Mouse (Mus musculus) hindbrain, embryonic 10.5 days (tissue): ENCODE data around the gene Btg1. TPM values are rescaled to one million over a fixed set of nuclear protein-coding genes. Genes with fewer than 3 reads are reported as not detected.

ENCODE experiments used
- DNase-seq: peaks from one replicate; pipeline ENCODE4 v3.0.0-alpha.2; 2017; ENCODE audit warnings: low spot score
- H3K27ac ChIP-seq: fragments of 300-500 bp; sonication (generic); 2 replicates; pipeline ENCODE4 v1.5.1; 2016; ENCODE audit warnings: mild to moderate bottlenecking, moderate library complexity
- H3K27me3 ChIP-seq: fragments of 300-500 bp; sonication (generic); 2 replicates; pipeline ENCODE4 v1.6.1; 2016; ENCODE audit warnings: mild to moderate bottlenecking; ENCODE audit not compliant: poor library complexity, insufficient read depth, severe bottlenecking
- H3K36me3 ChIP-seq: fragments of 300-500 bp; sonication (generic); 2 replicates; pipeline ENCODE4 v1.6.1; 2016; ENCODE audit warnings: mild to moderate bottlenecking, moderate library complexity
- H3K4me1 ChIP-seq: fragments of 300-500 bp; sonication (generic); replicated peaks from 2 replicates; pipeline ENCODE4 v1.6.1; 2016; ENCODE audit warnings: mild to moderate bottlenecking
- H3K4me3 ChIP-seq: fragments of 300-500 bp; sonication (generic); 2 replicates; pipeline ENCODE4 v1.5.1; 2016; ENCODE audit warnings: mild to moderate bottlenecking, moderate library complexity
- H3K9me3 ChIP-seq: fragments of 300-500 bp; sonication (generic); 2 replicates; pipeline ENCODE4 v1.6.1; 2016; ENCODE audit warnings: mild to moderate bottlenecking, moderate library complexity
- WGBS: fragments of 180-500 bp; shearing (Covaris S2); methylation state at CpG from one replicate; pipeline ENCODE4 v1.1.7; 2016; 5-methylcytosine and 5-hydroxymethylcytosine counted together
- polyA plus RNA-seq: library from polyadenylated mRNA; unstranded; fragments of >200 nt; fragmentation: Nextera tagmentation; extraction: Ambion mirVana; gene quantifications from 2 replicates; pipeline ENCODE4 v1.2.1, GENCODE M21; 2016

Gene Btg1
- polyA plus RNA-seq, 1 experiment from 2014 or later = 43.8 TPM

- no peak for DNase-seq
- WGBS = 94% methylated on average over 10 of the region's 10 CpGs
- H3K27ac ChIP-seq = no peak overlapping the region
- H3K27me3 ChIP-seq = no peaks in the 10 kb centered on the region
- no peak overlapping the region for H3K4me3 ChIP-seq
- peaks cover 31% of the 10 kb centered on the region for H3K4me1 ChIP-seq
- no peaks in the 10 kb centered on the region for H3K9me3 ChIP-seq
- peaks cover 81% of the 10 kb centered on the region for H3K36me3 ChIP-seq
These were observed 10.5 kb downstream of the Btg1 start for GRCm38 (mm10) chr10:96627332-96627731.

DNA sequence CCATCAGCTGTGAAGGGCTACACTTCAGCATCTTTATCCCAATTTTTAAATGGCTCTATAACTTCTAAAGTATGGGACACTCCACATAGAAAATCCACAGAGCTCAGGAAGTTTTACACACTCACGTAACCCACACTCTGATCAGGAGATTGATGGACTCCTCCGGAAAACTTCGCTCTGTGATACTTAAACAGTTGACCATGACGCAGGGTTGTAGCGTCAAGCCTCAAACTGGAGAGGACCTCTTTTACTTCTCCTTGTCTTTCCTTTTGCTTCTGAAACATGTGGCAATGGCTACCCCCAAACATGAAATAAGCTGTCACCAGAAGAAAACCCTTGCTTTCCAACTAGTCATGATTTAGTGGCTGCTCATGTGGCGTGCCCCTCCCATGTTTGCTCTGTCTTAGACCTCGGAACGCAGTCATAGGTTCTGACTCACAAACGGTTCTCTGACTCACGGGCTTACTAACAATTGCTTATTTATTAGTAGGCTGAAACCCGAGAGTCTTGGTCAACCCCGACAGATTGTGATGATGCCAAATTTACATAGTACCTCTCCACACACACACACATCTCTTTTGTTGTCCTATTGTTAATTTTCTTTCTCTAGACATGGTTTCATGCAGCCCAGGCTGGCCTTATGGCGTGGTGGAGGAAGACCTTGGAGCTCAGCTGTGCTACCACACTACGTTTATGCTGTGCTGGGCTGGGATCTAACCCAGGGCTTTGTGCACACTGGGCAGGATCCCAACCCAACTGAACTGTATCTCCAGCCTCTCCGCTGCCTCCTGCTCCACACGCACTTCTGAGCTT lies 11.5 kb downstream of the Btg1 start:
- Histone ChIP-seq H3K36me3 (peaks cover 77% of the 10 kb centered on the region), H3K9me3 (no peaks in the 10 kb centered on the region), H3K4me1 (peaks cover 22% of the 10 kb centered on the region), H3K27me3 (no peaks in the 10 kb centered on the region), H3K27ac (no peak overlapping the region), H3K4me3 (no peak overlapping the region)
- WGBS = 93% methylated on average over 16 of the region's 16 CpGs
- no peak for DNase-seq

DNA sequence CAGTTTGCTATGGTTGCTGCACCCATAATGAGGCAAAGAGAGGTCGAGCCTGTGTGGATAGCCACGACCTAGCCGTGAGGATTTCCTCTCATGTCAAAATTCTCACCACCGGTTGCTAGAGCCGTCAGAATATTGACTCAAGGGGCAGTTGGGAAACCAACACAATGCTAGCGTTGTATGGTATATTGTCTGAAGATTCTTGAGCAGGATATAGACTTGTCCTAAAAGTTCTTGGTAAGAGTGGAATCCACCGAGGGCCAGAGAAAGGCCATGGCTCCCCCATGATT lies 12.1 kb downstream of the Btg1 start:
- Histone ChIP-seq H3K36me3 (peaks cover 72% of the 10 kb centered on the region), H3K27ac (no peak overlapping the region)
- whole genome bisulfite sequencing = 93% methylated on average over 7 of the region's 7 CpGs

DNA sequence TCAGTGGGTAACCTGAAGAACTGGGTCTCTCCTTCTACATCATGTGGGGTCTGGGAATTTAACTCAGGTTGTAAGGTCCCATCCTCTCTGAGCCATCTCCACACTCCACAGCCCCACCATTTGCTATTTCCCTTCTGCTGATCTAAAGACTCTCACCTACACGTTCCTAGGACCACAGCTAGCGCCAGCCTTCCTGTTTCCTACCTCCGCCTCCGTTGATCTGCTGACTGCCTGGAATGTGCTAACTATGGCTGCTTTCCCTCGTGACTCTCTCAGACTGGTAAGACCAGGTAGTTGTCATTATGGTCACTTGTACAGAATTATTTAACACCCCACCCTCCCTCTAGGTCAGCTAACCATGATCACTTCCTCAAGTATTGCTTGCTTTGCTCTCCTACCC lies 13.3 kb downstream of the Btg1 start:
- no peaks in the 10 kb centered on the region for H3K27me3 ChIP-seq
- no peak overlapping the region for H3K4me3 ChIP-seq
- no peak for DNase-seq
- peaks cover 64% of the 10 kb centered on the region for H3K36me3 ChIP-seq
- WGBS = 85% methylated on average over 5 of the region's 5 CpGs
- H3K4me1 ChIP-seq = peaks cover 10% of the 10 kb centered on the region
- no peaks in the 10 kb centered on the region for H3K9me3 ChIP-seq
- no peak overlapping the region for H3K27ac ChIP-seq

More for the DNA sequence above, 12.1 kb downstream of the Btg1 start:
- no peaks in the 10 kb centered on the region for H3K27me3 ChIP-seq
- no peak overlapping the region for H3K4me3 ChIP-seq
- H3K9me3 ChIP-seq = no peaks in the 10 kb centered on the region
- DNase-seq = no peak
- peaks cover 17% of the 10 kb centered on the region for H3K4me1 ChIP-seq

GRCm38 (mm10) chr10:96631066-96631711 lies 14.4 kb downstream of the Btg1 start:
- H3K36me3 ChIP-seq = peaks cover 57% of the 10 kb centered on the region
- 57% methylated on average over 9 of the region's 9 CpGs for WGBS
- no peak overlapping the region for H3K27ac ChIP-seq
- 0 out of 2 replicates have a peak, but pooled peaks cover 5% of the 10 kb centered on the region for H3K4me1 ChIP-seq
- H3K27me3 ChIP-seq = no peaks in the 10 kb centered on the region
- H3K9me3 ChIP-seq = no peaks in the 10 kb centered on the region
- DNase-seq = no peak
- no peak overlapping the region for H3K4me3 ChIP-seq

- H3K36me3 ChIP-seq = peaks cover 45% of the 10 kb centered on the region
- no peaks in the 10 kb centered on the region for H3K27me3 ChIP-seq
- no peak overlapping the region for H3K27ac ChIP-seq
- H3K9me3 ChIP-seq = no peaks in the 10 kb centered on the region
- H3K4me1 ChIP-seq = no peaks in the 10 kb centered on the region
- 82% methylated on average over 12 of the region's 12 CpGs for WGBS
- no peak overlapping the region for H3K4me3 ChIP-seq
- DNase-seq = no peak
These were observed 15.7 kb downstream of the Btg1 start for GRCm38 (mm10) chr10:96632271-96633144.

GRCm38 (mm10) chr10:96633145-96633516 lies 16.3 kb downstream of the Btg1 start:
- Histone ChIP-seq H3K4me1 (no peaks in the 10 kb centered on the region), H3K9me3 (no peaks in the 10 kb centered on the region), H3K27ac (no peak overlapping the region), H3K27me3 (no peaks in the 10 kb centered on the region), H3K4me3 (no peak overlapping the region), H3K36me3 (peaks cover 38% of the 10 kb centered on the region)
- no peak for DNase-seq
- 81% methylated on average over 4 of the region's 4 CpGs for WGBS

DNA sequence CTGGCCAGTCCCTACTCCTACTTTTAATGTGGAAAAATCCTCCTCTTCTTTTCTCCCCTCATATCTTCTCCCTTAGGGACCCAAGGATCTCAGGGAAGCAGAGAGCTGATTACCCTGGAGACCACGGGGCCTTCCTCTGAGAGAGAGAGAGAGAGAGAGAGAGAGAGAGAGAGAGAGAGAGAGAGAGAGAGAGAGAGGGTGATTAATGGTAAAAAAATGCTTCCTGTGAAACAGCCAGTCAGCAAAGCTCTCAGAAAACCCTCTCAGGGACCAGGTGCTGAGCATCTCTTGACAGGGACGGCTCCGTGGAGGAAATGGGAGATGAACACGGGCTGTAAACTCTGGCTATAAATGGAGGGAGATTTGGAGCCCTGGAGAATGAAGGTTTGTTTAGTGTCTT lies 18.7 kb downstream of the Btg1 start:
- WGBS = 79% methylated on average over 4 of the region's 4 CpGs

DNA sequence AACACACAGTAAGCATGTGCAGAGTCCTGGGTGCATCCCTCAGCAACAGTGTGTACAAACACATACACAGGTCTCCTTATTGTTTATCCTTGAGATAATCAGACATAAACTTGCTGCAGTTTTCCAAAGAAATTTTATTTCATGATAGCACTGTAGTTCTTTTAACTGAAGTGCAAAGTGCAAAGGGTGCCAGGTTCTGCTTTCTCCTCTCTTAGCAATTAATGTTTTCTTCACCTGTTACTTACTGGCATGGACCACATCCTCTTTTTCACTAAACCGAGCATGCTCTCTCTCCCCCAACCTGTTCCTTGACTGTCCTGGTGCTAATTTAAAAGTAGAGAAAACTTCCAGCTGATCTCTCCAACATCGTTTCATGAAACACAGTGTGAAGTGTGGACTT lies 21.7 kb downstream of the Btg1 start:
- Histone ChIP-seq H3K9me3 (no peaks in the 10 kb centered on the region), H3K27ac (no peak overlapping the region), H3K36me3 (peaks cover 11% of the 10 kb centered on the region; the same call in 1 of the 2 replicates), H3K27me3 (no peaks in the 10 kb centered on the region), H3K4me1 (no peaks in the 10 kb centered on the region), H3K4me3 (no peak overlapping the region)
- DNase-seq = no peak
- 91% methylated on average over 2 of the region's 2 CpGs for WGBS

More for the DNA sequence above, 18.7 kb downstream of the Btg1 start:
- Histone ChIP-seq H3K27me3 (no peaks in the 10 kb centered on the region), H3K4me3 (no peak overlapping the region), H3K9me3 (no peaks in the 10 kb centered on the region), H3K36me3 (peaks cover 25% of the 10 kb centered on the region), H3K4me1 (no peaks in the 10 kb centered on the region), H3K27ac (0 out of 2 replicates have a peak overlapping the region, but pooled peaks have one; percentile 23)
- DNase-seq = no peak

DNA sequence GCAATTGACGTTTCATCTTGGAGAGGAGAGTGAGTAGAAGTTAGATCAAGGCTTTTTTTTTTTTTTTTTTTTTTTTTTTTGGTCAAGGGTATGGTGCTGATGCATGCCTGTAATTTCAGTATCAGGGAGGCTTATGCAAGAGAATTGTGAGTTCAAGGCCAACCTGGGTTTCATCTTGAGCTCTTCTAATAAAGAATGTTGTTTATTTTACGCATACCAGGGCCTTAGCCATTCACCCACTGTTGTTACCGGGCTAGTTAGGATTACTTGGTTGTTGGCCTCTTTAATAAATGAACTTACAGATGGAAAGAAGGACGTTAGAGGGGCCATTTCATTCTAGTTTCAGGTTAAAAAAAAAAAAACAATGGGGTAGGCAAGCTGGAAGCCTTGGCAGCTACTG lies 25.2 kb downstream of the Btg1 start:
- Histone ChIP-seq H3K36me3 (peaks cover 6% of the 10 kb centered on the region; the same call in 1 of the 2 replicates), H3K4me3 (no peak overlapping the region), H3K27me3 (no peaks in the 10 kb centered on the region), H3K9me3 (no peaks in the 10 kb centered on the region), H3K27ac (no peak overlapping the region), H3K4me1 (peaks cover 19% of the 10 kb centered on the region)
- 82% methylated on average over 4 of the region's 4 CpGs for WGBS
- DNase-seq = no peak

GRCm38 (mm10) chr10:96642751-96643150 lies 25.9 kb downstream of the Btg1 start:
- DNase-seq = no peak
- Histone ChIP-seq H3K36me3 (peaks cover 6% of the 10 kb centered on the region; the same call in 1 of the 2 replicates), H3K4me3 (no peak overlapping the region), H3K27me3 (no peaks in the 10 kb centered on the region), H3K4me1 (peaks cover 26% of the 10 kb centered on the region), H3K27ac (no peak overlapping the region), H3K9me3 (no peaks in the 10 kb centered on the region)
- 89% methylated on average over 6 of the region's 6 CpGs for WGBS

GRCm38 (mm10) chr10:96645183-96645582 lies 28.4 kb downstream of the Btg1 start:
- peaks cover 28% of the 10 kb centered on the region for H3K4me1 ChIP-seq
- no peak for DNase-seq
- H3K27me3 ChIP-seq = no peaks in the 10 kb centered on the region
- H3K36me3 ChIP-seq = no peaks in the 10 kb centered on the region
- no peak overlapping the region for H3K4me3 ChIP-seq
- H3K9me3 ChIP-seq = no peaks in the 10 kb centered on the region
- H3K27ac ChIP-seq = peak overlapping the region; percentile 83
- 86% methylated on average over 1 of the region's 1 CpGs for WGBS
